ENCODE assay signal across 9 mouse cellular contexts in the genomic region with DNA sequence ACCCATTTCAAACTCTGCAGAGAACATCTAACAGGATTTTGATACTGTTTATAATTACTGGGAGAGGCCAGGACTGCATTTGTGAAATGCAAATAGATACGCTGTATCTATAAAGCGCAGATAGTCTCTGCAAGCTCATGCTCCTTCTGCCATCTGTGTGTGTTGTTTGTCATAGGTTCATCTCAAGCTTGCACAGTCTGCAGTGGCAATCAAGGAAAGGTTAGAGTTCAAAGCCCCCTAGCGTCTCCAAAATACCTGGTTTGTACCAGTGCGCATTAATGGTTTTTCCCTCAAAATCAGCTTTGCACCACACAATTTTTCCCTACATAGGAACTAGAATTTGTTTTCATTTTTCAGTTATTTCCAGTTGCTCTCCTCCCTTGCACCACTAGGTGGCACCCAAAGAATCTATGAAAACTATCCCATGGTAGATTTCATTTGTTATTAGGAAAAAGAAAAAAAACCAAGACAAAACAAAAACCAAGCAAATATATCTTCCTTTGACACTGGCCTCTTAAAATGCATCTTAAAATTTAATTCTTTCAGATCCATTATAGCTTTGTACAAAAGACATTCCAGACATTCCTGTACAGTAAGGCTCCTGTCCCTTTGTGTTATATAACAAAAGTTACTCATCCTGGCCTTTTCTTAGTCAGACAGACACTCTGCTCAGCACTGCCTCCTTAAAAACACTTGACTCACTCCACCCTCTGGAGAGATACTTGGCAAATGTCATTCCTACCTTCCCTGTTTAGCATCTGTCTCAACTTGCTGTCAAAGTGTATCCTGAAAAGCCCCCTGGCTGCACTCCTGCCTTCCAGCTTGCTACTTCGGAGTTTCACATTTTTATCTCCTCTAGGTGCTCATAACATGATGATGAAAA.
DNase-seq lines count a peak whose midpoint lies in the region; ATAC-seq and TF ChIP-seq lines count a peak whose summit lies in the region.
"Had no signal": no experiment of that assay in that cellular context is flagged by ENCODE, and none has a peak within 500 bp of the region (broad histone marks: within the 10 kb centered on the region; RNA-seq: fewer than 3 reads in every experiment).

No protein-coding gene starts in this region.

- no peaks in the 10 kb centered on the region for H3K9me3 ChIP-seq in kidney, embryonic 16.5 days (ENCODE audit: low read length)
- H3K9me3 ChIP-seq in midbrain, embryonic 12.5 days, result no peaks in the 10 kb centered on the region
- H3K9me3 ChIP-seq: embryonic facial prominence, embryonic 12.5 days had no signal

- no peak overlapping the region for H3K4me3 ChIP-seq in kidney, adult 2 months (ENCODE audit: insufficient read depth, low read depth, low read length)
- H3K4me3 ChIP-seq in kidney, embryonic 16.5 days (ENCODE audit: low read length), result no peak overlapping the region
- no peak overlapping the region for H3K4me3 ChIP-seq in midbrain, embryonic 12.5 days
- H3K4me3 ChIP-seq: embryonic facial prominence, embryonic 12.5 days had no signal

- no peak for ATAC-seq in kidney, embryonic 16.5 days (ENCODE audit: low FRiP score, low TSS enrichment)
- ATAC-seq in midbrain, embryonic 12.5 days (ENCODE audit: low FRiP score, low read depth), result 0 out of 2 replicates have a peak, but pooled peaks have one; percentile 27

- no peaks in the 10 kb centered on the region for H3K4me1 ChIP-seq in kidney, adult 2 months (ENCODE audit: control insufficient read depth, insufficient read depth, low read length)
- H3K4me1 ChIP-seq in kidney, embryonic 16.5 days (ENCODE audit: insufficient read depth, low read length), result no peaks in the 10 kb centered on the region
- H3K4me1 ChIP-seq in midbrain, embryonic 12.5 days, result no peaks in the 10 kb centered on the region
- H3K4me1 ChIP-seq: embryonic facial prominence, embryonic 12.5 days had no signal

- no peak overlapping the region for H3K4me2 ChIP-seq in kidney, embryonic 16.5 days (replicated peaks; ENCODE audit: low read depth, low read length)
- no peak overlapping the region for H3K4me2 ChIP-seq in midbrain, embryonic 12.5 days (replicated peaks)
- H3K4me2 ChIP-seq: embryonic facial prominence, embryonic 12.5 days had no signal

- no peaks in the 10 kb centered on the region for H3K36me3 ChIP-seq in kidney, adult 2 months (ENCODE audit: control insufficient read depth, insufficient read depth, low read length)
- H3K36me3 ChIP-seq in kidney, embryonic 16.5 days (ENCODE audit: insufficient read depth, low read length), result no peaks in the 10 kb centered on the region
- no peaks in the 10 kb centered on the region for H3K36me3 ChIP-seq in midbrain, embryonic 12.5 days
- H3K36me3 ChIP-seq: embryonic facial prominence, embryonic 12.5 days had no signal

- WGBS in kidney, adult 2 months, result 71% methylated on average over 5 of the region's 5 CpGs
- 77% methylated on average over 5 of the region's 5 CpGs for WGBS in kidney, embryonic 16.5 days
- WGBS in midbrain, embryonic 12.5 days, result 75% methylated on average over 5 of the region's 5 CpGs

- no peak overlapping the region for H3K9ac ChIP-seq in kidney, embryonic 16.5 days (replicated peaks; ENCODE audit: low read length)
- no peak overlapping the region for H3K9ac ChIP-seq in midbrain, embryonic 12.5 days (replicated peaks)
- H3K9ac ChIP-seq: embryonic facial prominence, embryonic 12.5 days had no signal

- intact Hi-C loops in heart, postnatal 14 days (cut with DNase I), result loop anchor here (5.0 to 10.0 kb wide), 3 partner anchors 96 to 924 kb away; partner anchors contain the start of genes B430305J03Rik and Rap2b

- DNase-seq in kidney, adult 2 months, result peak; percentile 40
- peak; percentile 1 for DNase-seq in T-cell, adult 2 months (ENCODE audit: low spot score)
- peak; percentile 71 for DNase-seq in embryo, embryonic 10.5 days (ENCODE audit: low spot score)
- peak; percentile 17 to 63 for DNase-seq in heart, postnatal 14 days
- peak; percentile 71 for DNase-seq in left cerebral cortex, adult 11 months (ENCODE audit: low spot score)
- peak; percentile 28 for DNase-seq in yolk sac, embryonic 10.5 days (ENCODE audit: low spot score)

- peak; percentile 27; the same call in 1 of the 2 replicates for TF ChIP-seq CTCF in kidney, adult 2 months (conservative IDR thresholded peaks at IDR 0.05; ENCODE audit: insufficient read depth, insufficient read length, low read depth, low read length)

- no peaks in the 10 kb centered on the region for H3K27me3 ChIP-seq in kidney, adult 2 months (replicated peaks; ENCODE audit: control insufficient read depth, insufficient read depth, low read length)
- H3K27me3 ChIP-seq in kidney, embryonic 16.5 days (ENCODE audit: insufficient read depth, low read length), result no peaks in the 10 kb centered on the region
- no peaks in the 10 kb centered on the region for H3K27me3 ChIP-seq in midbrain, embryonic 12.5 days
- H3K27me3 ChIP-seq: embryonic facial prominence, embryonic 12.5 days had no signal

- TF ChIP-seq POLR2A in kidney, adult 2 months (IDR thresholded peaks at IDR 0.05; ENCODE audit: low read depth, low read length), result no peak

- H3K27ac ChIP-seq in kidney, adult 2 months (ENCODE audit: insufficient read depth, low read depth, low read length), result no peak overlapping the region
- no peak overlapping the region for H3K27ac ChIP-seq in kidney, embryonic 16.5 days (ENCODE audit: low read length)
- H3K27ac ChIP-seq in midbrain, embryonic 12.5 days (replicated peaks), result no peak overlapping the region
- H3K27ac ChIP-seq: embryonic facial prominence, embryonic 12.5 days had no signal

Comparison
In these comparisons a context has a peak if more than half of its experiments do, and no peak if none do; other contexts are left out.
1. DNase-seq: peak in every context shown above with its lines; median percentile 71 in embryo, embryonic 10.5 days; 71 in left cerebral cortex, adult 11 months; 40 in kidney, adult 2 months; 40 in heart, postnatal 14 days; 28 in yolk sac, embryonic 10.5 days; 1 in T-cell, adult 2 months.